Mouse (Mus musculus) 3134 (cell line): ENCODE measurements around the gene Srsf6.

ENCODE experiments used
- DNase-seq: peaks from one replicate; pipeline ENCODE4 v3.0.0-alpha.2; 2011; ENCODE audit warnings: low spot score; ENCODE audit not compliant: insufficient read length; ENCODE audit errors: extremely low read depth

The Srsf6 gene

DNA sequence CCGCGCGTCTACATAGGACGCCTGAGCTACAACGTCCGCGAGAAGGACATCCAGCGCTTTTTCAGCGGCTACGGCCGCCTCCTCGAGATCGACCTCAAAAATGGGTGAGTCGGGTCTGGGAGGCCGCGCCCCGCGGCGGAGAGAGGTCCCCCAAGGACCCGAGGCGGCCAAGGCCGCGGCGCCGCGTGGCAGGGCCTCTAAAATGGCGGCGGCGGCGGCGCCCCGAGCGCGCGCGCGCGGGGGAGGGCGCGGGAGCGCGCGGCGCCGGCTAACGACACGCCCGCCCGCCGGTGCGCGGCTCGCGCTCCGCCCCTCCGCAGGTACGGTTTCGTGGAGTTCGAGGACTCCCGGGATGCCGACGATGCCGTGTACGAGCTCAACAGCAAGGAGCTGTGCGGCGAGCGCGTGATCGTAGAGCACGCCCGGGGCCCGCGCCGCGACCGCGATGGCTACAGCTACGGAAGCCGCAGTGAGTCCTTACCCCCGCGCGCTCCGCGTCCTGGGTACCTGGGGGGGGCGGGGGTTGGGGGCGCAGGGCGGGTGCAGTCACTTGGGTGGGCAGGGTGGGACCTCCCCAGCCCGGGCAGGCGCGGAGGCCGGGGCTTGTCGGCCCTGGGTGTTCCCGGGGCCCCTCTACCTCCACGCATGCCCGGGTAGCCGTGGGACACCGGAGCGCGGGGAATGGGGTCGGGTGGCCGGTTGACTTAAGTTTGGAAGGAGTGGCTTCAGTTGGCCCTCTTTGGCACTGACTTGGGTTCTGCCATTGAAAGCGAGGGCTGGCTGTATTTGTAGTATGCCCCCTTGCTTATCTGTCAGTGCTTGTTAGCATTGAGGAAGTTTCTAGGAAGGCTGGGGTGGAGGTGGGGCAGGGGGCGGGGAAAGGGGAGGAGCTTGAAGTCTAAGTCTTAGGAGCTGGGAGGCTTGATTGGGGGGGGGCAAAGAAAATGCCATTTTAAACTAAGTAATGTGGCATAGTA lies 634 bp downstream of the Srsf6 start:
- DNase-seq, result peak; percentile 80

DNA sequence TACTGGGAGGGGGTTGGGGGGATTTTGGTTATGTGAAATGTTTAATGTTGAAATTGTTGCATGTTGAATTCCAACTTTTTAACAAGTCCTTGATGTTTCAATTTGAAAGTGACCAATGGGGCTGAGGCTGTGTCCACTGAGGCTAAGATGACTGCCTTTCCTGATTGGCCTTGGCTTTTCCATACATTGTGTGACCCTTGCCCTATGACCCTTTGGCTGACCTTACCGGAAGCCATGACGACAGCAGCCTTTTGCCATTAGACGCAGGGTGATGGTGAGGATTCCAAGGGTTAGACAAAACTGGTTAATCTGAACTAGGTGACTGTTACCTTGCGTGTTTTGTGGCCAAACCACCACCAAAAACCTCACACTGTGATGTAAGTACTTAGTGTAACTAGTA lies 1.4 kb downstream of the Srsf6 start:
- DNase-seq, result no peak

- DNase-seq, result no peak
These were observed 3.1 kb downstream of the Srsf6 start for GRCm38 (mm10) chr2:162934421-162934820.

DNA sequence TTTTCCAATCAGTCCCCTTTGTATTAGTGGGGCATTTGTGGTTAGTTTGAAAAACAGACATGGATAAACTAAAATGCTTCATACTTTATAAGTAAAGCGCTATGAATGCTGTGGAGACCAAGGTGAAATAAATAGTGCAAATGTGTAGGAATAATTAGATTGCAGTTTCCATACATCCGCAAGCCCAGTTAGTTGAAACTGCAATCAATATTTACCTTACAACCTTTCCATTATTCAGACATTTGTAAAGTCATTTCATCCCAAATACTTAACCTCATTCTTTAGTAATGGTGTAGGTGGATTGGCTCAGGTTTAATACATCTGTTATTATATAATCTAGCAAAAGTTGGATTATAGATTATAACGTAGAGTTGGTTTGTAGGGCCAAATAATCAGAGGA lies 4.4 kb downstream of the Srsf6 start:
- DNase-seq, result no peak

GRCm38 (mm10) chr2:162939562-162939961 lies 8.2 kb downstream of the Srsf6 start:
- no peak for DNase-seq

DNA sequence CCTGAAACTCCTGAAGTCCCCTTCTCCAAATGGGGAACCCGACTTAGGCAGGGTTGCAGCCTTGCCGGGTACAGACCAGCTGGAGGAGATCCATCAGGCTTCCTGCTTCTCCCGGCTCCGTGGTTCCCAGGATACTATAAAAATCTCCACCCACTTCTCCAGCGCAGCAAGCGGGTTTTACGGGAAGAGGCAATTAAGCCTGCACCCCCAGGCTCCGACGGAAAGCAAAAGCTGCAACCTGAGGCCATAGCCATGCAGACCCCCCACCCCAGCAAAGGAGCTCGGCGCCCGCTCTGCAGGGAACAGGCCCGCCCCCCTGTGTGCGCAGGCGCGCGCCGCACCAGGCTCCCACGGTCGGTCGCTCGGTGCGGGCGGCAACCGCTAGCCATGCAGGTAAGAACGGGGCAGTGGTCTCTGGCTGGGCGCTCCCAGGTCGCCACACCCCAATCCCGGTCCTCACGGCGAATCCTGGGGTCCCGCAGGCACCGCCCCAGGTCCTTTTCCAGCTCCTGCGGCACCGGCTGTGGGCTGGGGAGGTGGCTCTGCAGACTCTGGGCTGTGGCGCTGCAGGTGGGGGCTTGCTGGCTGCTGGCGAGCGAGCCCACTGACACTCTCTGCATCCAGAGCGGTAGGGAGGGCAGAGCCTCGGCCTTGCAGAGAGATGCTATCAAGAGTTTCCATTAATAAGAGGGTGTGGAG lies 12.0 kb downstream of the Srsf6 start, which contains the start of gene L3mbtl1:
Gene L3mbtl1, plus strand, starts transcription at position 325 of the 699 bp plus-strand sequence.
- no peak for DNase-seq

GRCm38 (mm10) chr2:162943931-162944330 lies 12.6 kb downstream of the Srsf6 start:
- DNase-seq, result no peak

GRCm38 (mm10) chr2:162946964-162947363 lies 15.6 kb downstream of the Srsf6 start:
- DNase-seq, result no peak

DNA sequence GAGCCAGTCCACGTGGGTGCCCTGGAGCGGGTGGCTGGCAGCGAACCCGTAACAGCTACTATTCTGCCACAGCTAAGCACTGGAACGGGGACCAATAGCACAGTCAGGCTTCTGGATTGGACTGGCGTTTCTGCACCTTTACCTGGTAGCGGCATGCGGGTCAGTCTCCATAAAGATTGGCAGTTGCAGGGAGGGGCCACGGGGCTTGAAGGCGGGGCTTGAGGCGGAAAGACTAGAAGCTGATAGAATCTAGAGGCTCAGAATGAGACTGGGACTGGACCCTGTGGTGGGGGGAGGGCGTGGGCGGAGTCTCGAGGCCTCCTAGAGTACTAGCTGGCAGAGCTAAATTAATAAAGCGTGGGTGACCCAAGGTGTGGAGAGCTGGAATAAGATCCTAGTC lies 16.4 kb downstream of the Srsf6 start:
- no peak for DNase-seq

DNA sequence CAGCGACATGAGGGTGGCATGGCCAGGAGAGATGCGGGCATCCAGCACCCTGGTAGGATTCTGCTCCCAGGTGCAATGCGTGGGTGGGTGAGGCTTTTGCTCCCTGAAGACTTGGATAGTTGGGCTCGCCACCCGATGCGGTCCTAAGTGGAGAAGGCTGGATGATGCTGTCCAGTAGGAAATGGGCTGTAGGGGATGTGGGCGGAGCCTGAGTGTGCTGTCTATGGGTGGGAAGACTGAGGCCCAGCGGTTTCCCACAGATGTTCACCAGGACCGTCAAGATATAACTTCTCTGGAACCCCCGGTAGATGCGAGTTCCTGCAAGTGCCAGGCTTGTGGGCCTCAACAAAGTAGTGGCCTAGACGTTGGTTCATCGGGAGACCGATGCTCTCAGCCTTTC lies 16.9 kb downstream of the Srsf6 start:
- DNase-seq, result no peak

DNA sequence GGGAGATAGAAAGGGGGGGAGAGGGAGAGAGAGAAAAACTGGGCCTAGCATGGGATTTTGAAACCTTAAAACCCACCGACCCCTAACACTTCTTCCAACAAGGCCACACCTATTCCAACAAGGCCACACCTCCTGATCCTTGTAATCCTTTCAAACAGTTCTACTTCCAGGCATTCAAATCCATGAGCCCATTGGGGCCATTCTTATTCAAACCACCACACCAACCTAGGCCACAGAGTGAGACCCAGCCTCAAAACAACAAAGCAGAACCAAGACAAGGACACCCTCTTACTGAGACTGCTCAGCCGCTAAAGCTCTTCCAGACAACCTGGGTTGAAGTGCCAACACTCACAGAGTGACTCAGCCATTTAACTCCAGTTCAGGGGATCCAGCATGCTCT lies 19.4 kb downstream of the Srsf6 start:
- no peak for DNase-seq

- DNase-seq, result no peak
These were observed 25.5 kb downstream of the Srsf6 start for GRCm38 (mm10) chr2:162956843-162957242.

- peak; percentile 80 for DNase-seq
These were observed 30.0 kb downstream of the Srsf6 start for GRCm38 (mm10) chr2:162961321-162961720.

DNA sequence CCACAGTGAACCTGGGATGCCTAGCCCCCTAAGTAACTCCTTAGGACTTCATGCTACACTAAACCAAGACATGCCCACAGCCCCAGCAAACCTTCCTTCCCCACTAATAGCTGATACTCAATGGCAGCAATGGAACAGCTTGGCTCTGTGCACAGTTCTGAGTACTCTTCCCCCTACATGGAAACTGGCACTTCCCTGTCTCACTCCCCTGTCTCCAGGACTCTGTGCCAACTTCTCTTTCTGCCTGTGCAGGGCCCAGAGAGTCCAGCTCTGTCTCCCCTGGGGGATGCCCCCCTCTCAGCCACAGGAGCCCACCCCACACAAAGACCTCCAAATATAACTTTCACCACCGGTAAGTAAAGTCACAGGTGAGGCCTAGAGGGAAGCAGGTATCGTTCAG lies 35.4 kb downstream of the Srsf6 start:
- DNase-seq, result no peak

GRCm38 (mm10) chr2:162968357-162968756 lies 37.0 kb downstream of the Srsf6 start:
- peak; percentile 42 for DNase-seq

DNA sequence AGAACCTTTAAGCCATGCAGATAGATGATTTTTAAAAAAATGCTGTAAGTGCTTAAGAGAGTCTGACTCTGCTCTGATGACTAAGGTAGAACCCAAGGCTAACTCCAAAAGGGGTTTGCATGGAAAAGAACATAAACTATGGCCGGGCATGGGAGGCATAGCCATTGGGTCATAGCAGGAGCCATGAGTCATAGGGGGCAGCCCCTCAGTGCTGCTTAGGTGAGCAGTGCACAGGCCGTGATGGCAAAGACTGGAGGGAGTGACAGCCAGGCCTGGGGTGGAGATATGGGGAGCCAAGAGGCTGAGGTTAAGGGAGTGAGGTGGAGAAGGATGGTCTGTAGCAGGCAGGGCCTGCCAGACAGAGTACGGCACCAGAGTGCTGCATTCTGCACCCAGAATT lies 37.8 kb downstream of the Srsf6 start:
- no peak for DNase-seq

- no peak for DNase-seq
These were observed 39.6 kb downstream of the Srsf6 start for GRCm38 (mm10) chr2:162970896-162971295.

GRCm38 (mm10) chr2:162972752-162973151 lies 41.4 kb downstream of the Srsf6 start:
- DNase-seq, result no peak

- DNase-seq, result no peak
These were observed 41.9 kb downstream of the Srsf6 start for GRCm38 (mm10) chr2:162973206-162973605.

DNA sequence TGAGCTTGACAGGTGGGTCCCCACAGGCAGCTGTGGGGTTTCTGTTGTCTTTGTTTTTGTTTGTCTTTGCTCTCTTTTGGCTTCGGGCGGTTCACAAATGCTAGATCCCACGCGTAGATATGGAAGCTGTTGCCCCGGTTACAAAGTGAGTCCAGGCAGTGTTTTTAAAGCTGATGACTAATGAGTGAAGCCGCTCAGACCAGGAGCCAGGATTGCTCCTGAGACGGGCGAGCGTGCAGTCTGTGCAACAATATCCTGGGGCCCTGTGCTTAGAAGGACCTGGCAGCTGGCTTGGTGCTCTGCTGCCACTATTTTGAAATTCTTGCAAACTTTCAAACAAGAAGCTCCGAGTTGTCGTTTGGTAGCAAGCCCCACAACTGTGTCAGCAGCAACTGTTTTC lies 42.3 kb downstream of the Srsf6 start:
- DNase-seq, result peak; percentile 68

DNA sequence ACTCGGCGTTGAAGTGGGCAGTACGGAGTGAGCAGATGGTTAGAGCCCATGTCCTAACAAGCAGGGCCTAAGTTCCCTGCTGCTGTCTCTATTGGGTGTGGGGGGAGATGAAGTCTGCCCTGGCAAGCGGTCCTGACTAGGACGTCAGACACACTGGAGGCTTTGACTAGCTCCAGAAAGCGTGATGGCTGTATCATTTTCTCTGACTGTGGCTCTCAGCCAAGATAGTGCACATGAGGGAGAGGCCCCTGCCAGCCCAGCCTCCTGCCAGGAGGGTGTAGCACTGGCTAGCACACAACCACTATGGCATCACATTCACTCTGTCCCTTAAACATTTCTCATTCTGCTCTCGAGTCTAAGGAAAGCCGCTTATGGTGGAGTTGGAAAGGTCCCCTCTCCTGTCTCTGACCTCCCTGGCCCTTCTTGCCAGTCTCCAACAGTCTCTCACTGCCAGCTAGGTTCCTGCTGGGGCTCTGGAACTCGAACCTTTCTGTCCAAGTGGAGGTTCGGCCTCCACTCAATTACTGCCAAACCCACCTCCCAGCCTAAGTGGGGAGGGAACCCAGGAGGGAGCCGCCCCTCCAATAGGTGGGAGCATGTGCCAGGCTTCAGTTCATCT lies 43.9 kb downstream of the Srsf6 start:
- DNase-seq, result no peak
